Mouse (Mus musculus): ENCODE results near the gene Dhdds. TPM values are rescaled to one million over a fixed set of nuclear protein-coding genes. Genes with fewer than 3 reads are reported as not detected.

Gene Dhdds
- polyA plus RNA-seq, 1 experiment from 2014 or later: 42.6 TPM

DNA sequence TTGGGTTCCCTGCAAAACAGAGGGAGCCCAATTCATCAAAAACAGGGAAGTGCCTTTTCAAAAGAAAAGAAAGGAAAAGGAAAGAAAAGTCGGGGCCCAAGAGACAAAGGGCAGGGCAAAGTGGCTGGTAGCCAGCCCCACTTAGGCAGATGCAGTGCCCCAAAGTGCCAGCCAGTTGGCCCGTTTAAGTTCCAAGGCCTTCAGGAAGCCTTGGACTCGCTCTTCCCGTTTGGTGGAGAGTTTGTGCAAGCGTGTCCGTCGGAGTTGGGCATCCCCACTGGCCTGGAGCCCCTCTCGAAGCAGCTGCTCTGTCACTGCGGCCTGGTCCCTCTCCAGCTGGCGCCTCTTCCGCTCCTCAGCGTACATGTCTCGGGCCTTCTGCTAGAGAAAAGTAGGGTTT lies 29.8 kb downstream of the Dhdds start:
- Histone ChIP-seq H3K27ac (ENCODE audit: low read length) (no peak overlapping the region), H3K27me3 (ENCODE audit: control insufficient read depth, insufficient read depth, low read length) (no peaks in the 10 kb centered on the region), H3K4me1 (ENCODE audit: control insufficient read depth, insufficient read depth, low read length) (peaks cover 11% of the 10 kb centered on the region; the same call in 1 of the 2 replicates), H3K9ac (replicated peaks; ENCODE audit: low read depth, low read length) (no peak overlapping the region), H3K9me3 (ENCODE audit: control insufficient read depth, low read depth, low read length) (no peaks in the 10 kb centered on the region), H3K36me3 (ENCODE audit: control insufficient read depth, insufficient read depth, low read length) (peaks cover 11% of the 10 kb centered on the region), H3K4me3 (ENCODE audit: low read depth, low read length) (no peak overlapping the region), H3K4me2 (replicated peaks; ENCODE audit: low read depth, low read length) (no peak overlapping the region)
- ATAC-seq (ENCODE audit: insufficient number of reproducible peaks, insufficient read depth, low FRiP score, low read depth): no peak
- WGBS: 90% methylated on average over 13 of the region's 13 CpGs

DNA sequence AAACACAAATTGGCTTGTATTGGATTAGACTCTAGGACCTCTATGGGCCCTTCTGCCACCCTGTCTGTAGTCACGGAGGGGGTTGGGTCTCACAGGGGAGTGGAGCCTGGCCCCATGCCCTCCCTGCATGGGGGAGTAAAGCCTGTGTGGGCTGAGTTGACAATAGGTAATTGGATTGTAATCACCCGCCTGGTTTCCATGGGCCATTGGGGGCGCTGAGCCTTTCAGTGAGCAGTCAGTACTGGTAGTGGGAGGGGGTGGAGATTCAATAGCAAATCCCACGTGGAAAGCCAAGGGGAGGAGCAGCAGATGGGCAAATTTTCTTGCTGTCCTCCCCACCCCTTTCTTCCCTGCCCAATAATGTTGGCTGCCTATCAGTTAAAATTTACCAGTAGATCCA lies 30.5 kb downstream of the Dhdds start:
- no peaks in the 10 kb centered on the region for H3K9me3 ChIP-seq (ENCODE audit: control insufficient read depth, low read depth, low read length)
- ATAC-seq (ENCODE audit: insufficient number of reproducible peaks, insufficient read depth, low FRiP score, low read depth): no peak
- WGBS: 52% methylated on average over 4 of the region's 4 CpGs
- H3K9ac ChIP-seq (replicated peaks; ENCODE audit: low read depth, low read length): no peak overlapping the region
- peaks cover 11% of the 10 kb centered on the region; the same call in 1 of the 2 replicates for H3K4me1 ChIP-seq (ENCODE audit: control insufficient read depth, insufficient read depth, low read length)
- no peak overlapping the region for H3K27ac ChIP-seq (ENCODE audit: low read length)
- H3K27me3 ChIP-seq (ENCODE audit: control insufficient read depth, insufficient read depth, low read length): no peaks in the 10 kb centered on the region
- H3K36me3 ChIP-seq (ENCODE audit: control insufficient read depth, insufficient read depth, low read length): peaks cover 16% of the 10 kb centered on the region
- no peak overlapping the region for H3K4me3 ChIP-seq (ENCODE audit: low read depth, low read length)
- no peak overlapping the region for H3K4me2 ChIP-seq (replicated peaks; ENCODE audit: low read depth, low read length)

DNA sequence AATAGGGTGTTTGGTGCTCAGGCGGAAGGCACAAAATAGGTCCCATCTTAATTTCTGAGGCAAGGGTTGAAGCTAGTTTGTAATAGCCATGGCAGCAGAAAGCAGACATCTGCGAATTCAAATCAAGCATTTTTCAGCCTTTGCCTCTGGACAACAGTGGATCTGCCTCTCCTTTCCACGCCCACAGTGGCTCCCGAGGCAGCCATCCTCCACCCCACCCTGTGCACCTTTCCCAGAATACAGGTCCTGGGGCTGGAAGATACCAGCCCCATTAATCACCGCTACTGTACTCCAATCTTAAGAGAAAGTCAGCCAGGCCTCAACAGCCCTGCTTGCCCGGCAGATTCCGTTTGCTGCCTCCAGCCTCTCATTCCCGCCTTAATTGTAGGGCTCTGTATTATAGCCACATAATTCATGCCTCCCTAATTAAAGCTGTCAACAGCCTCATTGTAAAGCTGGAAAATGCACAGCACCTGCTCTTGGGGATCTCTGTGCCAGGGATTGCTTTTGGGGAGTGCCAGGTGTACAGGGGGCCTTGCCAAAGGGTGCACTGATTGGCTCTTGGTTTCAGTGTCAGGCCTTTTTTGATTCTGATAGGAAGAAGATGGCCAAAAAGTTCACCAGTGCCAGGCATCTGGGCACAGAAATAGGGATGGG lies 31.5 kb downstream of the Dhdds start:
- 41% methylated on average over 8 of the region's 8 CpGs for WGBS
- peak overlapping the region; percentile 100; the same call in 1 of the 2 replicates for H3K27ac ChIP-seq (ENCODE audit: low read length)
- 0 out of 2 replicates have a peak overlapping the region, but pooled peaks have one; percentile 93 for H3K9ac ChIP-seq (replicated peaks; ENCODE audit: low read depth, low read length)
- H3K4me2 ChIP-seq (replicated peaks; ENCODE audit: low read depth, low read length): peak overlapping the region; percentile 87
- H3K4me3 ChIP-seq (ENCODE audit: low read depth, low read length): no peak overlapping the region; the same call in 1 of the 2 replicates
- no peaks in the 10 kb centered on the region for H3K27me3 ChIP-seq (ENCODE audit: control insufficient read depth, insufficient read depth, low read length)
- H3K4me1 ChIP-seq (ENCODE audit: control insufficient read depth, insufficient read depth, low read length): peaks cover 11% of the 10 kb centered on the region; the same call in 1 of the 2 replicates
- H3K9me3 ChIP-seq (ENCODE audit: control insufficient read depth, low read depth, low read length): no peaks in the 10 kb centered on the region
- H3K36me3 ChIP-seq (ENCODE audit: control insufficient read depth, insufficient read depth, low read length): peaks cover 20% of the 10 kb centered on the region
- ATAC-seq (ENCODE audit: insufficient number of reproducible peaks, insufficient read depth, low FRiP score, low read depth): no peak

DNA sequence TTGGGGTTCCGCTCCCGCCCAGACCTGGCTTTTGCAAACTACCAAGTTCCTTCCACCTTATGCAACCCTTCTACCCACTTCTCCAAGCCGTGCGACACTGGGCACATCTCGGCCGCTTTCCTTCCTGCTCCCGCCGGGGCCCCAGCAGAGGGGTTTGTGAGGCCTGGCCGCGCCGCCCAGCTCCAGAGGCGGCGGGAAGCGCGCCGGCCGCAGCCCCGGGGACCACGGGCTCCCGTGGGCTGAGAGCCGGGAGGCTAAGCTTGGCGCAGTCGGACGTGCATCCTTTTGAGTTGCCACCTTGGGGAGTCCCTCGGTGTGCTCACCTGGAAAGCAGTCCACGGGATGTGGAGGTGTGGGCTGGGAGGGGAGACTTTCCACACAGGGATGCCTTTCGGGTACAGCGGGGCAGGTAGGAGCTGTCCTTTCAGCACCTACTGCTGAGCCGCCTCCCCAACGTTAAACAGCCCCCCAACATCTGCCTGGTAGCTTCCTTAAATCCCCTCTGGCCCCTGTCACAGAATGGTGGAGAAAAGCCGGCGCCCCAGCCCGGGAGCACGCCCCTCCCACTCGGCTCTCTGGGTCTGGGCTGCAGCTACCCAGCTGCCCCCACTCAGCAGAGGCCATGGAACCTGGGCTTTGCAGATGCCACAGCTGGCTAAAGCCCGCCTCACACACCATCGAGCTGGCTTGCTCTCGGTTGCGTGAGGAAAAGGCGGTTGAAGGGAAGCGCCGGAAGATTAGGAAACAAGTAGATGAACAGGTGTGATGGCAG lies 32.4 kb downstream of the Dhdds start, which contains the start of gene Hmgn2:
Hmgn2 (minus strand) TSS at position 501 of the 772 bp plus-strand sequence.
- Histone ChIP-seq H3K4me1 (ENCODE audit: control insufficient read depth, insufficient read depth, low read length) (peaks cover 11% of the 10 kb centered on the region; the same call in 1 of the 2 replicates), H3K27ac (ENCODE audit: low read length) (peak within 1 kb of the TSS; percentile 100), H3K9ac (replicated peaks; ENCODE audit: low read depth, low read length) (peak within 1 kb of the TSS; percentile 93), H3K4me2 (replicated peaks; ENCODE audit: low read depth, low read length) (peak within 1 kb of the TSS; percentile 87), H3K4me3 (ENCODE audit: low read depth, low read length) (peak within 1 kb of the TSS; percentile 74), H3K27me3 (ENCODE audit: control insufficient read depth, insufficient read depth, low read length) (no peaks in the 10 kb centered on the region), H3K36me3 (ENCODE audit: control insufficient read depth, insufficient read depth, low read length) (peaks cover 28% of the 10 kb centered on the region), H3K9me3 (ENCODE audit: control insufficient read depth, low read depth, low read length) (no peaks in the 10 kb centered on the region)
- ATAC-seq (ENCODE audit: insufficient number of reproducible peaks, insufficient read depth, low FRiP score, low read depth): peak; percentile 65
- WGBS: under 1% methylated on average over 42 of the region's 42 CpGs

DNA sequence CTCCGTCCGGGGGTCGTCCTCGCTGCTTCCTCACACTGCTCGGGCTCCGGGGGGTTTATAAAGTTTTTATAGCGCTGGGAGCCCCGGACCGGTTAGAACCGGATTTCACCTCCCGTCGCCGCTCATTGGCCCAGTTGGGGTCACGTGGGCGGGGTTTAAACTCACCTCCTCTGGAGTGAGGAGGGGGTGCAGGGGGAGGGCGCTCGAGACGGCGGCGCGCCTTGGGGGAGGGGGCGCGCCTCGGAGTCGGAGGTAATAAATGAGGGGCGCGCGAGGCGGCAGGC lies 32.9 kb downstream of the Dhdds start:
- no peaks in the 10 kb centered on the region for H3K9me3 ChIP-seq (ENCODE audit: control insufficient read depth, low read depth, low read length)
- H3K4me3 ChIP-seq (ENCODE audit: low read depth, low read length): peak overlapping the region; percentile 74
- peak overlapping the region; percentile 87 for H3K4me2 ChIP-seq (replicated peaks; ENCODE audit: low read depth, low read length)
- H3K27me3 ChIP-seq (ENCODE audit: control insufficient read depth, insufficient read depth, low read length): no peaks in the 10 kb centered on the region
- peak; percentile 89 for ATAC-seq (ENCODE audit: insufficient number of reproducible peaks, insufficient read depth, low FRiP score, low read depth)
- peaks cover 11% of the 10 kb centered on the region; the same call in 1 of the 2 replicates for H3K4me1 ChIP-seq (ENCODE audit: control insufficient read depth, insufficient read depth, low read length)
- peaks cover 32% of the 10 kb centered on the region for H3K36me3 ChIP-seq (ENCODE audit: control insufficient read depth, insufficient read depth, low read length)
- WGBS: under 1% methylated on average over 29 of the region's 29 CpGs
- peak overlapping the region; percentile 93 for H3K9ac ChIP-seq (replicated peaks; ENCODE audit: low read depth, low read length)
- peak overlapping the region; percentile 100 for H3K27ac ChIP-seq (ENCODE audit: low read length)

DNA sequence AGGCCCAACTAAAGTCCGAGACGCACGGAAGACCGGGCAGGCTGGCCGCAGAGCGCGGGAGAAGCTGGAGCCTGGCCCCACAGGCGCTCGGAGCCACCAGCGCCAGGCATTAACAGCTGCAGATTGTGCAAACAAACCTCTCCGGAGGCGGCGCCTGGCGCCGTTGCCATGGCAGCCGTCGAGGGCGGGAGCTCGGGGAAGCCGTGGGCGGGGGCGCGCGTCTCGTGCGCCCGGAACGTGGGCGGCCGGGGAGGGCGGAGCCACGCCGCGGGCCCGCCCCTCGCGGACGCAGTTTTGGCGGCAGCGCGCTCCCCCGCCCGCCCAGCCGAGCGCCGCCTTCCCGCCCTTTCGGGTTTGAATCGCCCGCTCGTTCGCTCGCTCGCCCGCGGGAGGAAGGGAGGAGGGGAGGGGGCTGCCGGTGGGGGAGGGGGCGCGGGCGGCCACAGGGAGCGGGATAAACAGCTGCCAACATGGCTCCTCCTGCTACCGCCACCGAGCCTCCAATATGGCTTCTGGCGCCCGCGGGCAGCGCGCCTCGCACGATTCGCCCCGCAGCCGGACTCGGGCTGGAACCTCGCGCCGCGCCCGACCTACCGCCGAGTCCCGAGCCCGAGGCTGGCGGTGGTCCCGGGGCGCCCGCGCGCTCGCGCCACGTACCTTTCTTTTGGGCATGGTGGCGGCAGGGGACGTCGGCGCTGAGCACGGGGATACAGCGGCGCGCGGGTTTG lies 33.4 kb downstream of the Dhdds start:
- WGBS: 2% methylated on average over 60 of the region's 101 CpGs
- ATAC-seq (ENCODE audit: insufficient number of reproducible peaks, insufficient read depth, low FRiP score, low read depth): peak; percentile 82
- Histone ChIP-seq H3K27ac (ENCODE audit: low read length) (peak overlapping the region; percentile 100), H3K27me3 (ENCODE audit: control insufficient read depth, insufficient read depth, low read length) (no peaks in the 10 kb centered on the region), H3K9me3 (ENCODE audit: control insufficient read depth, low read depth, low read length) (no peaks in the 10 kb centered on the region), H3K4me3 (ENCODE audit: low read depth, low read length) (peak overlapping the region; percentile 74), H3K4me1 (ENCODE audit: control insufficient read depth, insufficient read depth, low read length) (peaks cover 11% of the 10 kb centered on the region; the same call in 1 of the 2 replicates), H3K36me3 (ENCODE audit: control insufficient read depth, insufficient read depth, low read length) (peaks cover 33% of the 10 kb centered on the region), H3K9ac (replicated peaks; ENCODE audit: low read depth, low read length) (peak overlapping the region; percentile 93), H3K4me2 (replicated peaks; ENCODE audit: low read depth, low read length) (peak overlapping the region; percentile 75)

DNA sequence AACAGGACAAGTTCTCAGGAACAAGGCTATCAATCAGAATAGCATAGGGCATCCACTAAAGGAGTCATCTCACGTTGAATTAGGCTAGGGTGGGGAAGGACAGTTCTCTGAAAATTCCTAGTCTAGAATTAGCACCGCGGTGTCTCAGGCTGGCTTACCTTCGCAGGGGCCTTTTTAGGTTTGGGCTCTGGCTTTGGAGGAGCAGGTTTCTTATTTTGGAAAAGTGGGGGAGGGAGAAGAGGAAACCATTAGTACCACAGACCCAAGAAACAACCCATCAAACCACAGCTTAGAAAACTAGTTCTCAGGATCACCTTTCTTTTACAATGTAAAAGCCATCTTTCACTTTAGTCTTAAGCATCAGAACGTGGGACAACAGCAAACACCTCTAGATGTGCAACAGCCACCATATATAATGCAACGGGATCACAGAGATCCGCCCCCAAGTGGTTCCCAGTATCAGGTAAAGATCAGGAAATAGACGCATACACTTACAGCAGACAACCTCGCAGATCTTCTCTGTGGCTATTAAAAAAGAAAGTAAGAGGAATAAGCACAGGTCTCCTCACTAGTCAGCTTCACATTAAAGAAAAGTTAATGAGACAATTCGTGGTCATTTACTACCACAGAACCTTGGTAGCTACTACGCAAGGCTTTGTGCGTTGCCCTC lies 34.3 kb downstream of the Dhdds start:
- 34% methylated on average over 12 of the region's 12 CpGs for WGBS
- H3K9me3 ChIP-seq (ENCODE audit: control insufficient read depth, low read depth, low read length): no peaks in the 10 kb centered on the region
- H3K4me1 ChIP-seq (ENCODE audit: control insufficient read depth, insufficient read depth, low read length): peaks cover 11% of the 10 kb centered on the region; the same call in 1 of the 2 replicates
- no peak for ATAC-seq (ENCODE audit: insufficient number of reproducible peaks, insufficient read depth, low FRiP score, low read depth)
- H3K27ac ChIP-seq (ENCODE audit: low read length): no peak overlapping the region; the same call in 1 of the 2 replicates
- H3K9ac ChIP-seq (replicated peaks; ENCODE audit: low read depth, low read length): peak overlapping the region; percentile 55
- peak overlapping the region; percentile 75 for H3K4me2 ChIP-seq (replicated peaks; ENCODE audit: low read depth, low read length)
- peak overlapping the region; percentile 74 for H3K4me3 ChIP-seq (ENCODE audit: low read depth, low read length)
- no peaks in the 10 kb centered on the region for H3K27me3 ChIP-seq (ENCODE audit: control insufficient read depth, insufficient read depth, low read length)
- H3K36me3 ChIP-seq (ENCODE audit: control insufficient read depth, insufficient read depth, low read length): peaks cover 30% of the 10 kb centered on the region

DNA sequence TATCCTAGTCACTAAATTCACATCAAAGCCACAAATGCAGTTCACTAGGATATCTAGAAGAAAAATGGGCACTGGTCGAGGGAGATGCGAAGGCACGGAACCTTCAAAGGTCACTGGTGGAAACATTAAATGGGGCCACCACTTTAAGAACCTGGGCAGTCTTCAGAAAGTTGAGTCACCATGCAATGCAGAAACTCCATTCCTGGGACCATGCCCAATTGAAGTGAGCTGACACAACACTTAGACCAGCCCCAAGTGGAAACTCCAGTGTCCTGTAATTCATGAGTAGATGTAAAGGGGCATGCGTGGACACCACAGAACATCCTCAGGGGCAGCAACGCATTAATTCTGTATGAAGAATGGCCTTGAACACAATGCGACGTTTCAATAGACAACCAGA lies 38.2 kb downstream of the Dhdds start:
- H3K4me3 ChIP-seq (ENCODE audit: low read depth, low read length): no peak overlapping the region
- H3K9me3 ChIP-seq (ENCODE audit: control insufficient read depth, low read depth, low read length): no peaks in the 10 kb centered on the region
- no peak overlapping the region for H3K9ac ChIP-seq (replicated peaks; ENCODE audit: low read depth, low read length)
- H3K27ac ChIP-seq (ENCODE audit: low read length): no peak overlapping the region
- H3K4me1 ChIP-seq (ENCODE audit: control insufficient read depth, insufficient read depth, low read length): peaks cover 8% of the 10 kb centered on the region; the same call in 1 of the 2 replicates
- peaks cover 30% of the 10 kb centered on the region for H3K36me3 ChIP-seq (ENCODE audit: control insufficient read depth, insufficient read depth, low read length)
- 75% methylated on average over 7 of the region's 7 CpGs for WGBS
- no peaks in the 10 kb centered on the region for H3K27me3 ChIP-seq (ENCODE audit: control insufficient read depth, insufficient read depth, low read length)
- ATAC-seq (ENCODE audit: insufficient number of reproducible peaks, insufficient read depth, low FRiP score, low read depth): no peak
- no peak overlapping the region for H3K4me2 ChIP-seq (replicated peaks; ENCODE audit: low read depth, low read length)

All from stomach, embryonic 14.5 days (tissue).